Mouse (Mus musculus): Measurements from ENCODE around the gene Pde3b. TPM values are rescaled to one million over a fixed set of nuclear protein-coding genes. Genes with fewer than 3 reads are reported as not detected.
"Not testable (repeated sequence)": the region's sequence is repeated elsewhere in the genome, so short reads cannot be mapped to it uniquely, and the experiment has no call there.

Pde3b gene
- polyA plus RNA-seq (2014; fragmentation: Nextera tagmentation; extraction: Ambion mirVana), result 5.6 and 6.7 TPM in 2 replicates

DNA sequence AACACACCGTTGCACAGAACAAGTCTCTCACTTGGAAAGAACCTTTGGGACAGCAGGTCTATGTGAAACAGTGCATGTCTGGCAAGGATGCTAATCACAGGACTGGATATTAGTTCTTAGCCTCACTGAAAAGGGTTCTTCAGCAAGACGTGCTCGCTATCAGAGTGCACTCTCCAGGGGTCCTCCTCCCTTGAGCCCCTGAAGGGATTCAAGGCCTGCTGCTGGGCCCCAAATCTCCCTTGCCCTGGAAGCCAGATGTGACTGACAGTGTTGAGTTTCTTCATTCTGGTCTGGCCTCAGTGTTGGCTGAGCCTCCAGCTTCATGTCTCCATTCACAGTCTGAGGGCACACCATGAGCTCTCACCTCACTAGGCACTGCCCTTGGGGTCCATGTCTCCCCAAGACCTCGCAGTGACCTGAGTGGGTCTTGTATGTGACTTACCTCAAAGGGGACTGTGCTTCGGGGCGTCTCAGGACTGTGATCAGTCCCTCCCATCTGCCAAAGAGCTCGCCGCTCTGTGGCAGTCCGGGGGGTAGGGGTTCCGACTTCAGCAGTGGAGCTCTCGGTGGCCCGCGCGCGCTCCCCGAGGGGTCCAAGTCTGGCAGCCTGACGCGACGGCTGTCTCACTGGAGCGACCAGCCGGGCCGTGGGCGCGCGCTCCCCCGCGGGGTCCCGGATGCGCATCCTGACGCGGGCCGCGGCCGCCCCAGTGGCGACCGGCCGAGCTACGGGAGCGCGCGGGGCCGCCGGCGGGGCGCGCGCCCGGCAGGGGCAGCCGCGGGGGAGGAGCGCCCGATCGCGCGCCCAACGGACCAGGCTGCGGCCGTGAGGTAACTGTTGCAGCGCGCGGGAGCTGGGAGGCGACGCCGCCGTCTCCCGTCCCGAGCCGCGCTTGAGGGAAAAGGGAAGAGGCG is at the start of gene Pde3b:
Pde3b (plus strand) TSS at position 861 of the 915 bp plus-strand sequence.
- H3K9me3 ChIP-seq (replicated peaks; ENCODE audit: control insufficient read depth, low read length), result no peaks in the 10 kb centered on the region
- 2% methylated on average over 61 of the region's 70 CpGs for WGBS (ENCODE audit: insufficient replicate concordance)
- peak; percentile 86 for ATAC-seq (replicated peaks; ENCODE audit: insufficient number of reproducible peaks, low FRiP score, low TSS enrichment)

DNA sequence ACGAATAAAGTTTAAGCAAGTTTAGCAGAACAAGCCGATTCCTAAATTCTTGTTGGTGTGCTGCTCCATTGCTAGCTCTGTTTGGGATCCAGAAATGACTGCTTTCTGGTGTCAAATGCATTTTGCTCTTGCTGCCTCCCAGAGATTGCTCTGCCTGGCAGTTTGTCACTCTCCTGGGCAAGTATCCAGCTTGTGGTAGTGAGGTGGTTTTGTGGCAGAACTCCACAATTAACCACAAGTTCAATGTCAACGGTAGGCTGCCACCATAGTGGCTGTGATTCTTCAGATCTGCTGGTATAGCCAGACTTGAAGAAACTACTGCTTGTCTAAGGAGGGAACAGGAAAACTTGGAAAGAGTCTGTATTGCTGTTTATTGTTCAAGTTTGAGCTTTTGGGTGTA is 13.0 kb upstream of the Pde3b start:
- no peak overlapping the region for H3K4me3 ChIP-seq (ENCODE audit: low read depth, low read length)
- no peaks in the 10 kb centered on the region for H3K36me3 ChIP-seq (ENCODE audit: control insufficient read depth, insufficient read depth, low read length)
- ATAC-seq (replicated peaks; ENCODE audit: insufficient number of reproducible peaks, low FRiP score, low TSS enrichment), result no peak
- no peaks in the 10 kb centered on the region for H3K27me3 ChIP-seq (ENCODE audit: control insufficient read depth, insufficient read depth, low read length)
- no peak overlapping the region for H3K27ac ChIP-seq (ENCODE audit: low read depth, low read length)
- WGBS (ENCODE audit: insufficient replicate concordance), result 87% methylated on average over 3 of the region's 3 CpGs
- H3K9ac ChIP-seq (ENCODE audit: low read depth, low read length), result no peak overlapping the region
- H3K4me2 ChIP-seq, result no peak overlapping the region
- H3K4me1 ChIP-seq (ENCODE audit: control insufficient read depth, insufficient read depth, low read length), result no peaks in the 10 kb centered on the region
- H3K9me3 ChIP-seq (replicated peaks; ENCODE audit: control insufficient read depth, low read length), result no peaks in the 10 kb centered on the region

More for the DNA sequence above, at the start of gene Pde3b:
- Histone ChIP-seq H3K27me3 (ENCODE audit: control insufficient read depth, insufficient read depth, low read length) (no peaks in the 10 kb centered on the region), H3K4me2 (peak within 1 kb of the TSS; percentile 80), H3K4me1 (ENCODE audit: control insufficient read depth, insufficient read depth, low read length) (no peaks in the 10 kb centered on the region), H3K27ac (ENCODE audit: low read depth, low read length) (peak within 1 kb of the TSS; percentile 69), H3K9ac (ENCODE audit: low read depth, low read length) (peak within 1 kb of the TSS; percentile 88), H3K36me3 (ENCODE audit: control insufficient read depth, insufficient read depth, low read length) (no peaks in the 10 kb centered on the region), H3K4me3 (ENCODE audit: low read depth, low read length) (peak within 1 kb of the TSS; percentile 91)

DNA sequence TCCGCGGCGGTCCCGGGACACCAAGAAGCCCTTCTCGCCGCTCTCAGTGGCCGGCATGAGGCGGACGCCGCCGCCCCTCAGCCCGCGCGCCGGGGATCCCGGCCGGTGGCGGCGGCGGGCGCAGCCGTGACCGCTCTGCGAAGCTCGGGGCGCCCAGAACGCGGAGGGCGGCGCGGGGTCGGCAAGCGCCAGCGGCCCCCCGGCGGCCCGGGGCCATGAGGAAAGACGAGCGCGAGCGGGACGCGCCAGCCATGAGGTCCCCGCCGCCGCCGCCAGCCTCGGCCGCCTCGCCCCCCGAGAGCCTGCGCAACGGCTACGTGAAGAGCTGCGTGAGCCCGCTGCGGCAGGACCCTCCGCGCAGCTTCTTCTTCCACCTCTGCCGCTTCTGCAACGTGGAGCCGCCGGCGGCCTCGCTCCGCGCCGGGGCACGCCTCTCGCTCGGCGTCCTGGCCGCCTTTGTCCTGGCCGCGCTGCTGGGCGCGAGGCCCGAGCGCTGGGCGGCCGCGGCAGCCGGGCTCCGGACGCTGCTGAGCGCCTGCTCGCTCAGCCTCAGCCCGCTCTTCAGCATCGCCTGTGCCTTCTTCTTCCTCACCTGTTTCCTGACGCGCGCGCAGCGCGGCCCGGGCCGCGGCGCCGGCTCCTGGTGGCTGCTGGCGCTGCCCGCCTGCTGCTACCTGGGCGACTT is 397 bp downstream of the Pde3b start:
- H3K4me1 ChIP-seq (ENCODE audit: control insufficient read depth, insufficient read depth, low read length), result no peaks in the 10 kb centered on the region
- peak overlapping the region; percentile 80 for H3K4me2 ChIP-seq
- H3K27me3 ChIP-seq (ENCODE audit: control insufficient read depth, insufficient read depth, low read length), result no peaks in the 10 kb centered on the region
- WGBS (ENCODE audit: insufficient replicate concordance), result under 1% methylated on average over 74 of the region's 103 CpGs
- H3K36me3 ChIP-seq (ENCODE audit: control insufficient read depth, insufficient read depth, low read length), result no peaks in the 10 kb centered on the region
- no peaks in the 10 kb centered on the region for H3K9me3 ChIP-seq (replicated peaks; ENCODE audit: control insufficient read depth, low read length)
- ATAC-seq (replicated peaks; ENCODE audit: insufficient number of reproducible peaks, low FRiP score, low TSS enrichment), result peak; percentile 71
- peak overlapping the region; percentile 91 for H3K4me3 ChIP-seq (ENCODE audit: low read depth, low read length)
- H3K27ac ChIP-seq (ENCODE audit: low read depth, low read length), result peak overlapping the region; percentile 69
- H3K9ac ChIP-seq (ENCODE audit: low read depth, low read length), result peak overlapping the region; percentile 88

DNA sequence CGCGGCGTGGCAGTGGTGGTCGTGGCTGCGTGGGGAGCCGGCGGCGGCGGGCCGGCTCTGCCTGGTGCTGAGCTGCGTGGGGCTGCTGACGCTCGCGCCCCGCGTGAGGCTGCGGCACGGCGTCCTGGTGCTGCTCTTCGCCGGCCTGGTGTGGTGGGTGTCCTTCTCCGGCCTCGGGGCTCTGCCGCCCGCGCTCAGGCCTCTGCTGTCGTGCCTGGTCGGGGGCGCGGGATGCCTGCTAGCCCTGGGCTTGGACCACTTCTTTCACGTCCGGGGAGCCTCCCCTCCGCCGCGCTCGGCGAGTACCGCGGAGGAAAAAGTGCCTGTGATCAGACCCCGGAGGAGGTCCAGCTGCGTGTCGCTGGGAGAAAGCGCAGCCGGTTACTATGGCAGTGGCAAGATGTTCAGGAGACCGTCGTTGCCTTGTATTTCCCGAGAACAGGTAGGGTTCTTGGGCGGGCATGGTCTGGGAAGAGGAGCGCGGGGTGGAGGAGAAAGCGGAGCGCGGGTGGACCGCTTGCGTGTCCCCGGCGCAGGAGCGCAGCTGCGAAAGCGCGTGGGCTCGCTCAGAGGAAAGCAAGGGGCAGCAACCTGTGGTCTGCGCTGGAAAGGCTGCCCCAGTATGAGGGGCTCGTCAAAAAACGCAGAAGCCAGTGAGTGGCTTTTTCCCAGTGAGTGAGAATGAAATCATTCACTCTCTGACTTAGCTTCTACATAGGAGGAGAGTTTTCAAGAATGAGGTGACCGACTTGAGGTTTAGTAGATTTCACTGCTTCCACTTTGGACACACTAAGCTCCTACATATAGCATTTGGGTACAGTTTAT is 1.2 kb downstream of the Pde3b start:
- no peaks in the 10 kb centered on the region for H3K9me3 ChIP-seq (replicated peaks; ENCODE audit: control insufficient read depth, low read length)
- no peaks in the 10 kb centered on the region for H3K27me3 ChIP-seq (ENCODE audit: control insufficient read depth, insufficient read depth, low read length)
- WGBS (ENCODE audit: insufficient replicate concordance), result under 1% methylated on average over 66 of the region's 66 CpGs
- H3K9ac ChIP-seq (ENCODE audit: low read depth, low read length), result peak overlapping the region; percentile 88
- no peaks in the 10 kb centered on the region for H3K36me3 ChIP-seq (ENCODE audit: control insufficient read depth, insufficient read depth, low read length)
- no peaks in the 10 kb centered on the region for H3K4me1 ChIP-seq (ENCODE audit: control insufficient read depth, insufficient read depth, low read length)
- H3K4me2 ChIP-seq, result peak overlapping the region; percentile 80
- peak; percentile 43; the same call in 1 of the 2 replicates for ATAC-seq (replicated peaks; ENCODE audit: insufficient number of reproducible peaks, low FRiP score, low TSS enrichment)
- H3K27ac ChIP-seq (ENCODE audit: low read depth, low read length), result peak overlapping the region; percentile 69; the same call in 1 of the 2 replicates
- H3K4me3 ChIP-seq (ENCODE audit: low read depth, low read length), result peak overlapping the region; percentile 91

DNA sequence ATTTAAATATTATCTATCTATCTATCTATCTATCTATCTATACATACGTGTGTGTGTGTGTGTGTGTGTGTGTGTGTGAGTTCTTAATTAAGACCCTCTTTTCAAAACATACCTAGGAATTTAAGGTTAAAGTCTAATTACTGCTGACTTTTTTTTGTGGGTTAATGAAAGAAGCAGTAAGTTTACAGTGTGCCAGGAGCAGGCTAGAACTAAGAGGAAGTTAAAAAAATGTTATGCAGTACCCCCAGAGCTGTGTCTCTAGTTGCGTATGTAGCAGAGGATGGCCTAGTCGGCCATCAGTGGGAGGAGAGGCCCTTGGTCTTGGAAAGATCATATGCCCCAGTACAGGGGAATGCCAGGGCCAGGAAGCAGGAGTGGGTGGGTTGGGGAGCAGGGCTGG is 4.2 kb downstream of the Pde3b start:
- not testable (repeated sequence) for H3K9ac ChIP-seq (ENCODE audit: low read depth, low read length); H3K36me3 ChIP-seq (ENCODE audit: control insufficient read depth, insufficient read depth, low read length); H3K9me3 ChIP-seq (replicated peaks; ENCODE audit: control insufficient read depth, low read length); H3K4me3 ChIP-seq (ENCODE audit: low read depth, low read length); H3K4me1 ChIP-seq (ENCODE audit: control insufficient read depth, insufficient read depth, low read length); H3K27ac ChIP-seq (ENCODE audit: low read depth, low read length); H3K27me3 ChIP-seq (ENCODE audit: control insufficient read depth, insufficient read depth, low read length); ATAC-seq (replicated peaks; ENCODE audit: insufficient number of reproducible peaks, low FRiP score, low TSS enrichment); H3K4me2 ChIP-seq
- 69% methylated on average over 3 of the region's 3 CpGs for WGBS (ENCODE audit: insufficient replicate concordance)

DNA sequence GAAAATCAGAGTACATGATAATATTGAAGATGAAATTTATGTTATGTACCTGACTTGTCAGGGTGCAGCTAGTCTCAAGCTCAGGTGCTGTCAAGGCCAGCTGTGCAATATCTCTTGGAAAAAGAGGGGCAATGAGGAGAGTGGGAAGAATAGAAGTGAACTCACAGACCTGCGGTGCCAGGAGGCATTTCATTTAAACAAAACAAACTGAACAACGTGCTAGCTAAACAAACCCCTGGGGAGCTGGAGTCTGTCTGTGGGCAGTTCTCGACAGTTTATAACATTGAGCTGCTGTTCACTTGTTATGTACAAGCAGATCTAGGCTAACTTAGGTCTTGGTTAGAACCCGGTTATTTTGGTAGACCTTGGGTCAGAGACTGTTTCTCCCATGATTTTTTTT is 5.8 kb downstream of the Pde3b start:
- ATAC-seq (replicated peaks; ENCODE audit: insufficient number of reproducible peaks, low FRiP score, low TSS enrichment), result no peak
- Histone ChIP-seq H3K36me3 (ENCODE audit: control insufficient read depth, insufficient read depth, low read length) (no peaks in the 10 kb centered on the region), H3K4me3 (ENCODE audit: low read depth, low read length) (no peak overlapping the region), H3K9ac (ENCODE audit: low read depth, low read length) (no peak overlapping the region), H3K9me3 (replicated peaks; ENCODE audit: control insufficient read depth, low read length) (no peaks in the 10 kb centered on the region), H3K4me1 (ENCODE audit: control insufficient read depth, insufficient read depth, low read length) (no peaks in the 10 kb centered on the region), H3K27me3 (ENCODE audit: control insufficient read depth, insufficient read depth, low read length) (no peaks in the 10 kb centered on the region), H3K4me2 (no peak overlapping the region), H3K27ac (ENCODE audit: low read depth, low read length) (no peak overlapping the region)
- WGBS (ENCODE audit: insufficient replicate concordance), result 46% methylated on average over 4 of the region's 4 CpGs

DNA sequence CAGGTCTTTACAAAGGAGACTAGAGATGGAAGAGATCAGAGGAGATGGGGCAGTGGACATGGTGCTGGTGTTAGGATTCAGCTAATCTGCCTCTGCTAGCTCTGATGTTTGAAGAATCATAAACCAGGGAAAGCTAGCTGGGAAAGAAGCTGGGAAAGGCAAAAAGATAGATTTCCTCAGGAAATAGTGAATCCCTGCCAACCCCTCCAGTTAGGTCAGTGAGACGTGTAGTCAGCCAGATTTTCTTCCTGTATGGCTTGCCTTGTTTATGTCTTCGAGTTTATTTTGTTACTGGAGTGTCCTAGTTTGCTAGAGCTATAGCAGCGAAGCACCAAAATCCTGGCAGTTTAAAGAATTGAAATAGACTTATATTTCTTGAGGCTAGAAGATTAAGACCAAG is 7.1 kb downstream of the Pde3b start:
- Histone ChIP-seq H3K4me3 (ENCODE audit: low read depth, low read length) (no peak overlapping the region), H3K4me2 (no peak overlapping the region), H3K4me1 (ENCODE audit: control insufficient read depth, insufficient read depth, low read length) (no peaks in the 10 kb centered on the region), H3K27me3 (ENCODE audit: control insufficient read depth, insufficient read depth, low read length) (no peaks in the 10 kb centered on the region), H3K9ac (ENCODE audit: low read depth, low read length) (no peak overlapping the region), H3K36me3 (ENCODE audit: control insufficient read depth, insufficient read depth, low read length) (no peaks in the 10 kb centered on the region), H3K9me3 (replicated peaks; ENCODE audit: control insufficient read depth, low read length) (no peaks in the 10 kb centered on the region), H3K27ac (ENCODE audit: low read depth, low read length) (no peak overlapping the region)
- no peak for ATAC-seq (replicated peaks; ENCODE audit: insufficient number of reproducible peaks, low FRiP score, low TSS enrichment)
- 65% methylated on average over 3 of the region's 3 CpGs for WGBS (ENCODE audit: insufficient replicate concordance)

DNA sequence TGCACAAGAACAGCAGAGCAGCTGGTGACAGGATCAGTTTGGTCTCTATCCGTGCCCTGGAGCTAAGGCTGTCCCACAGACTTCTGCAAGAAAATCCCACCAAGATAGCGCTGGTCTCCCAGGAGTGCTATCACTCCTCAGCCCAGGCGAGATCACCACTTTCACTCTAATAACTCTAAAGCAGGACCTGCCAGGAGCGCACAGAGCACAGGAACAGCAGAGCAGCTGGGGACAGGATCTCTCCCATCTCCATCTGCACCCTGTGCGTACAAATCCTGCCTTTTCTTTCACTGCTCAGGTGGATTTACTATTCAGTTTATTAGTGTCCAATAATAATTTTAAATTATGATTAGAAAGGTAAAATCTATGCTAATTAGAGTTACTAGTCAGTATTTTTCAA is 14.7 kb downstream of the Pde3b start:
- Histone ChIP-seq H3K4me1 (ENCODE audit: control insufficient read depth, insufficient read depth, low read length) (no peaks in the 10 kb centered on the region), H3K27me3 (ENCODE audit: control insufficient read depth, insufficient read depth, low read length) (no peaks in the 10 kb centered on the region)
- 72% methylated on average over 5 of the region's 5 CpGs for WGBS (ENCODE audit: insufficient replicate concordance)

More for the DNA sequence above, 14.7 kb downstream of the Pde3b start:
- Histone ChIP-seq H3K27ac (ENCODE audit: low read depth, low read length) (no peak overlapping the region), H3K9me3 (replicated peaks; ENCODE audit: control insufficient read depth, low read length) (no peaks in the 10 kb centered on the region), H3K4me2 (no peak overlapping the region), H3K4me3 (ENCODE audit: low read depth, low read length) (no peak overlapping the region), H3K9ac (ENCODE audit: low read depth, low read length) (no peak overlapping the region), H3K36me3 (ENCODE audit: control insufficient read depth, insufficient read depth, low read length) (no peaks in the 10 kb centered on the region)
- ATAC-seq (replicated peaks; ENCODE audit: insufficient number of reproducible peaks, low FRiP score, low TSS enrichment), result no peak
